Mouse (Mus musculus) midbrain, embryonic 10.5 days (tissue): ENCODE results near the gene Pgm2l1. TPM values are rescaled to one million over a fixed set of nuclear protein-coding genes. Genes with fewer than 3 reads are reported as not detected.

ENCODE experiments used
- DNase-seq: peaks from one replicate; pipeline ENCODE4 v3.0.0-alpha.2; 2017; ENCODE audit warnings: low spot score
- H3K27ac ChIP-seq: fragments of 300-500 bp; sonication (generic); replicated peaks from 2 replicates; pipeline ENCODE4 v1.5.1; 2016; ENCODE audit warnings: mild to moderate bottlenecking
- H3K27me3 ChIP-seq: fragments of 300-500 bp; sonication (generic); 2 replicates; pipeline ENCODE4 v1.6.1; 2016; ENCODE audit warnings: low read depth, mild to moderate bottlenecking; ENCODE audit not compliant: poor library complexity, severe bottlenecking
- H3K36me3 ChIP-seq: fragments of 300-500 bp; sonication (generic); 2 replicates; pipeline ENCODE4 v1.6.1; 2016; ENCODE audit warnings: mild to moderate bottlenecking, moderate library complexity
- H3K4me1 ChIP-seq: fragments of 300-500 bp; sonication (generic); 2 replicates; pipeline ENCODE4 v1.6.1; 2016
- H3K4me3 ChIP-seq: fragments of 300-500 bp; sonication (generic); 2 replicates; pipeline ENCODE4 v1.5.1; 2016; ENCODE audit warnings: mild to moderate bottlenecking, moderate library complexity
- H3K9me3 ChIP-seq: fragments of 300-500 bp; sonication (generic); replicated peaks from 2 replicates; pipeline ENCODE4 v1.6.1; 2016; ENCODE audit warnings: mild to moderate bottlenecking
- WGBS: fragments of 180-500 bp; shearing (Covaris S2); methylation state at CpG from one replicate; pipeline ENCODE4 v1.1.7; 2016; 5-methylcytosine and 5-hydroxymethylcytosine counted together
- polyA plus RNA-seq: library from polyadenylated mRNA; unstranded; fragments of >200 nt; fragmentation: Nextera tagmentation; extraction: Ambion mirVana; gene quantifications from 2 replicates; pipeline ENCODE4 v1.2.1, GENCODE M21; 2016

Pgm2l1 gene
- 4.5 and 7.3 TPM in 2 replicates for polyA plus RNA-seq

GRCm38 (mm10) chr7:100227158-100227875 is at the start of gene Pgm2l1:
Gene Pgm2l1, plus strand, starts transcription at chr7:100227394.
- H3K9me3 ChIP-seq = no peaks in the 10 kb centered on the region
- peaks cover 25% of the 10 kb centered on the region for H3K4me1 ChIP-seq
- H3K27ac ChIP-seq = peak within 1 kb of the TSS; percentile 85
- peak within 1 kb of the TSS; percentile 91 for H3K4me3 ChIP-seq
- no peaks in the 10 kb centered on the region for H3K36me3 ChIP-seq
- 0 out of 2 replicates have a peak, but pooled peaks cover 10% of the 10 kb centered on the region for H3K27me3 ChIP-seq
- WGBS = under 1% methylated on average over 72 of the region's 72 CpGs
- peak; percentile 95 for DNase-seq

DNA sequence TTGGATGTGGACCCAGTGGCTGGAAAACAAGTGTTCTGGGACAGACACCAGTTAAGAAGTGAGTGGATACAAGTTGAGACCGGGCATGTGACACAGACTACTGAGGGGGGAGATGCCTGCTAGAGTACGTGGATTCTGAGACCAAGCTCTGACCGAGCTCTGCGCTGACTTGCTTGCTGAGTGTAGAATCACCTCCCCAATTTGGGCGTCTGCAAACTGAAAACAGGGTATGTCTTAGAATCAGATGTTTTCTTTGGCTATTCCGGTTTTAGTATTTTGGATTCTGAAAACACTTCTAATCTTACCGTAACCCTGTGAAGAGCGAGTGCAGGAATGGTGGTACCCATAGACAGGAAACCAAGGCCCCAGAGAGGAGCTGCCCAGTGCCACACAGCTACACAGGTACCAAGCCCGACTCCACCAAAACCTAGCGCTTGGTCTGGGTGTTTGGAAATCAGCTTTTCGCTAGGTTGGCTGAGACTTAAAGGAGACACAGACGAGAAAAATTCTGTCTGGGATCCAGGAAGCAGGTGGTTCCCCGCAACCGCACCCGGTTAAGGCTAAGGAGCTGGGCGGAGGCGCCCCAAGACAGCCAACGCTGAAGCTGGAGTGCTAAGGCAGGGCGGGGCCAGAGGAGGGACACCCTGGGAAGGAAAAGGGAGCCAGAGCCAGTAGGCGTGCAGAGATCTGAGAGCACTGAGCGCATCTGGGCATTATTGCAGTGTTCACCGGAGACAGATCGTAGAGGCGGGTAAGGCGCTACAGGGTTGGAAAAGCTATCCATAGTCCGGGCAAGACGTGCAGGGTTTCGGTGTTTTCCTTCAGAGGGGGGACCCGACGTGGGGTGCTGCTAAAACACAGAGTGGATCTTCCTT is 48.9 kb upstream of the Pgm2l1 start:
- no peaks in the 10 kb centered on the region for H3K9me3 ChIP-seq
- H3K4me3 ChIP-seq = peak overlapping the region; percentile 54
- peak overlapping the region; percentile 38; the same call in 1 of the 2 replicates for H3K27ac ChIP-seq
- DNase-seq = peak; percentile 46
- H3K27me3 ChIP-seq = peaks cover 63% of the 10 kb centered on the region
- H3K36me3 ChIP-seq = no peaks in the 10 kb centered on the region
- WGBS = 8% methylated on average over 30 of the region's 30 CpGs
- peaks cover 13% of the 10 kb centered on the region for H3K4me1 ChIP-seq

- Histone ChIP-seq H3K4me3 (peak overlapping the region; percentile 54), H3K27me3 (peaks cover 63% of the 10 kb centered on the region), H3K4me1 (peaks cover 13% of the 10 kb centered on the region), H3K9me3 (no peaks in the 10 kb centered on the region), H3K36me3 (no peaks in the 10 kb centered on the region), H3K27ac (peak overlapping the region; percentile 38; the same call in 1 of the 2 replicates)
- WGBS = 1% methylated on average over 15 of the region's 15 CpGs
- DNase-seq = peak; percentile 42
These were observed 48.3 kb upstream of the Pgm2l1 start for GRCm38 (mm10) chr7:100178891-100179233.

DNA sequence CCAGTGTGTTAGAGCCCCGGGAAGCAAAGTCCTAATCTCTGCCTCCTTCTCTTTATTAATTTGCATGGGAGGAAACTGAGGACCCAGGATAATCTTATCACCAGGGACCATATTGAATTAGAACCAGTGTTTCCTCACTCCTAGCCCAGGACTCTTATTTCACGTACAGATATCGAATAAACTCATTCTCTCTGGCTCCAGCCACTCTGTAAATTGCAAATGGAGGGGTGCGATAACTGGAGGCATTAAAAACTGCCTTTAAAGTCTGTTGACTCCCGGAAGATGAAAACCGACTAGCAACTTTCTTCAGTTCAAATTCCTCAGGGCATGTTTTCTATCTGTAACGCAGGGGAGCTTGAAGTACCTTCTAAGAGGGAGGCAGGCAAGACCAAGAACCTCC is 47.8 kb upstream of the Pgm2l1 start:
- DNase-seq = no peak
- Histone ChIP-seq H3K27me3 (peaks cover 63% of the 10 kb centered on the region), H3K36me3 (no peaks in the 10 kb centered on the region), H3K4me3 (peak overlapping the region; percentile 54), H3K4me1 (peaks cover 13% of the 10 kb centered on the region), H3K27ac (no peak overlapping the region), H3K9me3 (no peaks in the 10 kb centered on the region)
- 70% methylated on average over 7 of the region's 7 CpGs for WGBS

GRCm38 (mm10) chr7:100179836-100180407 is 47.3 kb upstream of the Pgm2l1 start:
- H3K36me3 ChIP-seq = no peaks in the 10 kb centered on the region
- no peak overlapping the region for H3K27ac ChIP-seq
- WGBS = 78% methylated on average over 7 of the region's 7 CpGs
- H3K9me3 ChIP-seq = no peaks in the 10 kb centered on the region
- DNase-seq = no peak
- no peak overlapping the region for H3K4me3 ChIP-seq
- H3K4me1 ChIP-seq = peaks cover 13% of the 10 kb centered on the region
- H3K27me3 ChIP-seq = peaks cover 63% of the 10 kb centered on the region

DNA sequence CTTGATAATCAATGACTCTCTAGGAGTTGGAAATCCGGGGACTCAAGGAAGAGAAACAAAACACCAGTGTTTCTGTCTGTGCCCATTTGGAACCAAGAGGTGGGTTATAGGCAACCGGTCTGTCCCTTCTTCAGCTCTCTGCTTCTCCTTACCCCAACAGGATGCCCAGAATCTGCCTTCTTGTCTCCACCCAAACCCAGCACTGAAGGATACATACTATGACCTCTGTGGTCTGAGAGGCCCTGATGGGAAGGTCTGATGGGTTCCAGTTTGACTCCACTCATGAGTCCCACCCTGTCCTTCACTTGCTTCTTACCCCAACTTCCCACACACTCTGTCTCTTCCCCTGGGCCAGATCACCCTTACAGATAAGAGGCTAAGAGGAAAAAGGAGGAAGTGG is 46.0 kb upstream of the Pgm2l1 start:
- Histone ChIP-seq H3K27ac (no peak overlapping the region), H3K4me1 (peaks cover 13% of the 10 kb centered on the region), H3K4me3 (no peak overlapping the region), H3K36me3 (no peaks in the 10 kb centered on the region), H3K27me3 (peaks cover 55% of the 10 kb centered on the region), H3K9me3 (no peaks in the 10 kb centered on the region)
- 86% methylated on average over 2 of the region's 2 CpGs for WGBS
- DNase-seq = no peak

GRCm38 (mm10) chr7:100181614-100182013 is 45.6 kb upstream of the Pgm2l1 start:
- peaks cover 51% of the 10 kb centered on the region for H3K27me3 ChIP-seq
- DNase-seq = no peak
- H3K9me3 ChIP-seq = no peaks in the 10 kb centered on the region
- 77% methylated on average over 3 of the region's 3 CpGs for WGBS
- H3K4me3 ChIP-seq = no peak overlapping the region
- no peak overlapping the region for H3K27ac ChIP-seq
- H3K4me1 ChIP-seq = peaks cover 13% of the 10 kb centered on the region
- no peaks in the 10 kb centered on the region for H3K36me3 ChIP-seq

DNA sequence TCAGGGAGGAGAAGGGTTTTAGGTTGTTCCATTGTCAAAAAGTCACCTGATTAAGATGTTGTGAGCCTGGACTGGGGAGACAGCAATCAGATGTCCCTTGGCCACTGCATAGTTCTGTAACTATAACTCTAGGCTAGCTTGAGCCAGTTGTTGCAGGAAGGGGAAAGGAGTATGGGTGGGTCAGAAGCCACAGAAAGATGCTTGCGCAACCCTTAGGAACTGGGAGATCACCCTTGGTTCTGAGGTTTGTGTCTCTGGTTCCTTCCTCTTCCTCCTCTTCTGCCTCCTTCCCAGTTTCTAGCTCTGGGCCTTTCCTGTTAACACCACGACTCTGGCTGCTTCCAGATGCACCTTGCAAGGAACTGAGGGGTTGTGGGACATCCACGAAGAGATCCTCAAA is 44.8 kb upstream of the Pgm2l1 start:
- Histone ChIP-seq H3K27ac (no peak overlapping the region), H3K4me1 (peaks cover 13% of the 10 kb centered on the region), H3K36me3 (no peaks in the 10 kb centered on the region), H3K9me3 (no peaks in the 10 kb centered on the region), H3K4me3 (no peak overlapping the region), H3K27me3 (peaks cover 43% of the 10 kb centered on the region)
- no peak for DNase-seq
- 76% methylated on average over 3 of the region's 3 CpGs for WGBS

- H3K36me3 ChIP-seq = no peaks in the 10 kb centered on the region
- no peaks in the 10 kb centered on the region for H3K4me1 ChIP-seq
- H3K27me3 ChIP-seq = no peaks in the 10 kb centered on the region
- WGBS = 29% methylated on average over 7 of the region's 7 CpGs
- peak; percentile 47 for DNase-seq
- H3K27ac ChIP-seq = no peak overlapping the region
- H3K9me3 ChIP-seq = no peaks in the 10 kb centered on the region
- no peak overlapping the region for H3K4me3 ChIP-seq
These were observed 39.6 kb upstream of the Pgm2l1 start for GRCm38 (mm10) chr7:100187601-100188000.

GRCm38 (mm10) chr7:100190167-100190566 is 37.0 kb upstream of the Pgm2l1 start:
- DNase-seq = no peak
- Histone ChIP-seq H3K27ac (no peak overlapping the region), H3K27me3 (no peaks in the 10 kb centered on the region), H3K4me3 (no peak overlapping the region), H3K4me1 (no peaks in the 10 kb centered on the region), H3K9me3 (no peaks in the 10 kb centered on the region), H3K36me3 (no peaks in the 10 kb centered on the region)
- 55% methylated on average over 4 of the region's 4 CpGs for WGBS

DNA sequence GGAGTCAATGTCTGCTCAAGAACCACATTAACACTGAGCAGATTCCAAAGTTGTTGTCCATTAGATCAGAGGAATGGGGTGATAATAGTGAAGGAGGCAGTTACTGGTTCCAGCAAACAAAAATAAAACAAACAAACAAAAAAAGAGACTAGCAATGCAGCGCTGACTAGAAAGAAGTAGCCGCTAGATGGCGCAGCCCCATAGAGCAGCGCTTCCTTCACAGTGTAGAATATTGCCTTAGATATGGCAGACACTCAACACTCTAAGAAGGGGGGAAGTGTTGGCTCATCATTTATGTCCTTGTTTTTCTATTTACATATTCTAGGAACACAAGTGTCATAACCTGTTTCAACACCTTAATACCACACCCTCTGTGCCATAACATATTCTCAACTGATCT is 36.4 kb upstream of the Pgm2l1 start:
- WGBS = 5% methylated on average over 4 of the region's 4 CpGs
- Histone ChIP-seq H3K4me3 (no peak overlapping the region), H3K4me1 (no peaks in the 10 kb centered on the region), H3K27ac (no peak overlapping the region), H3K36me3 (no peaks in the 10 kb centered on the region), H3K9me3 (no peaks in the 10 kb centered on the region), H3K27me3 (no peaks in the 10 kb centered on the region)
- DNase-seq = peak; percentile 36

GRCm38 (mm10) chr7:100201191-100201590 is 26.0 kb upstream of the Pgm2l1 start:
- 89% methylated on average over 3 of the region's 3 CpGs for WGBS
- H3K4me1 ChIP-seq = no peaks in the 10 kb centered on the region
- no peak overlapping the region for H3K4me3 ChIP-seq
- no peak for DNase-seq
- no peaks in the 10 kb centered on the region for H3K9me3 ChIP-seq
- H3K27ac ChIP-seq = no peak overlapping the region
- H3K36me3 ChIP-seq = no peaks in the 10 kb centered on the region
- H3K27me3 ChIP-seq = no peaks in the 10 kb centered on the region

GRCm38 (mm10) chr7:100203616-100204015 is 23.6 kb upstream of the Pgm2l1 start:
- H3K4me3 ChIP-seq = no peak overlapping the region
- H3K27ac ChIP-seq = no peak overlapping the region
- no peak for DNase-seq
- H3K36me3 ChIP-seq = no peaks in the 10 kb centered on the region
- no peaks in the 10 kb centered on the region for H3K4me1 ChIP-seq
- WGBS = 75% methylated on average over 3 of the region's 3 CpGs
- no peaks in the 10 kb centered on the region for H3K27me3 ChIP-seq
- no peaks in the 10 kb centered on the region for H3K9me3 ChIP-seq
